Mouse (Mus musculus): ENCODE measurements around the gene Ebp.

DNA sequence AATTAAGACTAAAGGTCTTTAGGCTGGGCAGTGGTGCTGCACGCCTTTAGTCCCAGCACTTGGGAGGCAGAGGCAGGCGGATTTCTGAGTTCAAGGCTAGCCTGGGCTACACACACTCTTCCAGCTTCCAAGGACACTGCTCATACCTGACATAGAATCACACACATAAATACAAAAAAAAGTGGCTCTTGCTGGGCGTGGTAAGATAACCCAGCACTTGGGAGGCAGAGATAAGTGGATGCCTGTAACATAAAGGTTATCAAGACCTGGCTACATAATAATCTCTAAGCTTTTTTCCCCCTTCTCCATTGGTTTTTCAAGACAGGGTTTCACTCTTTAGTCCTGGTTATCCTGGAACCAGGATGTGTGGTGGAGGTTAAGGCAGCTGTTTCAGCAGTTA is 40.3 kb upstream of the Ebp start:
- no peak for TF ChIP-seq CTCF (IDR thresholded peaks at IDR 0.05; ENCODE audit: control insufficient read depth, insufficient read depth, insufficient read length)
- TF ChIP-seq USF1 (IDR thresholded peaks at IDR 0.05; ENCODE audit: low read depth), result no peak
- TF ChIP-seq CEBPB (IDR thresholded peaks at IDR 0.05; ENCODE audit: low read depth), result no peak

All from C2C12 (cell line).